Mouse (Mus musculus) spleen, adult 2 months (tissue): Measurements from ENCODE around the gene Tmc6. TPM values are rescaled to one million over a fixed set of nuclear protein-coding genes. Genes with fewer than 3 reads are reported as not detected.
A peak's percentile ranks its signal among the peaks of the same experiment; 100 is the strongest.

ENCODE experiments used
- DNase-seq, 2 experiments: peaks; one replicate each; pipeline versions ENCODE4 v3.0.0 to v3.0.0-alpha.2; 2012 to 2021; ENCODE audit warnings: low spot score in 2 of 2, low read depth in 1 of 2
- H3K27ac ChIP-seq: fragments of 200-500 bp; 2 replicates; pipeline ENCODE4 v1.5.1; 2012; ENCODE audit warnings: low read length, inconsistent platforms; ENCODE audit not compliant: insufficient read depth
- H3K27me3 ChIP-seq: fragments of 200-500 bp; 2 replicates; pipeline ENCODE4 v1.6.1; 2012; ENCODE audit warnings: mild to moderate bottlenecking, moderate library complexity, low read length, inconsistent platforms; ENCODE audit not compliant: control insufficient read depth, insufficient read depth
- H3K36me3 ChIP-seq: fragments of 200-500 bp; 2 replicates; pipeline ENCODE4 v1.6.1; 2012; ENCODE audit warnings: mild to moderate bottlenecking, low read length, inconsistent platforms; ENCODE audit not compliant: control insufficient read depth, insufficient read depth
- H3K4me1 ChIP-seq: fragments of 200-500 bp; 2 replicates; pipeline ENCODE4 v1.6.1; 2011; ENCODE audit warnings: inconsistent platforms; ENCODE audit not compliant: control insufficient read depth, insufficient read depth, insufficient read length
- H3K4me3 ChIP-seq: fragments of 200-500 bp; 2 replicates; pipeline ENCODE4 v1.5.1; 2011; ENCODE audit warnings: mild to moderate bottlenecking, inconsistent platforms; ENCODE audit not compliant: insufficient read depth, insufficient read length; ENCODE audit errors: extremely low read depth
- CTCF ChIP-seq: fragments of 200-500 bp; IDR thresholded peaks from 2 replicates; pipeline ENCODE4 v1.5.1; 2011; ENCODE audit warnings: mild to moderate bottlenecking, inconsistent platforms; ENCODE audit not compliant: insufficient read depth, insufficient read length, insufficient replicate concordance; ENCODE audit errors: extremely low read depth
- POLR2A ChIP-seq: fragments of 200-500 bp; IDR thresholded peaks from 2 replicates; pipeline ENCODE4 v1.6.1; 2011; ENCODE audit warnings: low read depth, low read length, inconsistent platforms
- WGBS: fragments of 180-500 bp; shearing (Covaris S2); methylation state at CpG from one replicate; pipeline ENCODE4 v1.1.7; 2018; 5-methylcytosine and 5-hydroxymethylcytosine counted together
- polyA plus RNA-seq: library from polyadenylated mRNA; depleted of rRNA; stranded (reverse); fragments of >200 nt; gene quantifications from 2 replicates; pipeline ENCODE4 v1.2.3, GENCODE M21; 2012; rRNA removed

The Tmc6 gene
- polyA plus RNA-seq, 1 experiment = 119 TPM

GRCm38 (mm10) chr11:117729341-117729740 is 52.7 kb downstream of the Tmc6 start:
- WGBS = 86% methylated on average over 3 of the region's 3 CpGs
- TF ChIP-seq POLR2A (no peak), CTCF (no peak)
- Histone ChIP-seq H3K27me3 (no peaks in the 10 kb centered on the region), H3K36me3 (peaks cover 11% of the 10 kb centered on the region), H3K27ac (no peak overlapping the region), H3K4me3 (no peak overlapping the region), H3K4me1 (peaks cover 6% of the 10 kb centered on the region; the same call in 1 of the 2 replicates)
- no peak for DNase-seq

- H3K4me3 ChIP-seq = no peak overlapping the region
- no peak for DNase-seq
- H3K27me3 ChIP-seq = no peaks in the 10 kb centered on the region
- no peak for TF ChIP-seq CTCF
- no peak for TF ChIP-seq POLR2A
- peaks cover 9% of the 10 kb centered on the region; the same call in 1 of the 2 replicates for H3K4me1 ChIP-seq
- WGBS = 78% methylated on average over 1 of the region's 1 CpGs
- H3K36me3 ChIP-seq = peaks cover 11% of the 10 kb centered on the region
- H3K27ac ChIP-seq = no peak overlapping the region
Observed at GRCm38 (mm10) chr11:117728841-117729240, 53.2 kb downstream of the Tmc6 start.

GRCm38 (mm10) chr11:117728245-117728644 is 53.8 kb downstream of the Tmc6 start:
- Histone ChIP-seq H3K4me3 (no peak overlapping the region), H3K27ac (no peak overlapping the region), H3K27me3 (no peaks in the 10 kb centered on the region)

GRCm38 (mm10) chr11:117727031-117727430 is 55.0 kb downstream of the Tmc6 start:
- Histone ChIP-seq H3K27me3 (no peaks in the 10 kb centered on the region), H3K27ac (no peak overlapping the region), H3K4me1 (peaks cover 11% of the 10 kb centered on the region; the same call in 1 of the 2 replicates), H3K4me3 (no peak overlapping the region), H3K36me3 (0 out of 2 replicates have a peak, but pooled peaks cover 2% of the 10 kb centered on the region)
- no peak for TF ChIP-seq POLR2A
- no peak for TF ChIP-seq CTCF
- DNase-seq = no peak
- WGBS = 71% methylated on average over 4 of the region's 4 CpGs

More at GRCm38 (mm10) chr11:117728245-117728644, 53.8 kb downstream of the Tmc6 start:
- WGBS = 87% methylated on average over 5 of the region's 5 CpGs
- Histone ChIP-seq H3K4me1 (peaks cover 11% of the 10 kb centered on the region; the same call in 1 of the 2 replicates), H3K36me3 (peaks cover 7% of the 10 kb centered on the region)
- TF ChIP-seq CTCF = no peak
- TF ChIP-seq POLR2A = no peak
- DNase-seq = no peak

- peaks cover 15% of the 10 kb centered on the region; the same call in 1 of the 2 replicates for H3K4me1 ChIP-seq
- no peaks in the 10 kb centered on the region for H3K27me3 ChIP-seq
- peak overlapping the region; percentile 40 for H3K27ac ChIP-seq
- no peak for DNase-seq
- TF ChIP-seq POLR2A = no peak
- TF ChIP-seq CTCF = no peak
- 32% methylated on average over 6 of the region's 6 CpGs for WGBS
- no peak overlapping the region for H3K4me3 ChIP-seq
- H3K36me3 ChIP-seq = peaks cover 12% of the 10 kb centered on the region
Observed at GRCm38 (mm10) chr11:117724604-117725301, 57.2 kb downstream of the Tmc6 start.

- H3K4me1 ChIP-seq = peaks cover 16% of the 10 kb centered on the region
- peak; percentile 17 to 19 for DNase-seq
- H3K27me3 ChIP-seq = no peaks in the 10 kb centered on the region
- H3K27ac ChIP-seq = peak overlapping the region; percentile 65
- H3K4me3 ChIP-seq = no peak overlapping the region
- TF ChIP-seq POLR2A (no peak), CTCF (no peak)
- 24% methylated on average over 3 of the region's 3 CpGs for WGBS
- peaks cover 21% of the 10 kb centered on the region for H3K36me3 ChIP-seq
Observed at GRCm38 (mm10) chr11:117718838-117719237, 63.2 kb downstream of the Tmc6 start.

Other genes with a start within 250 kb of the Tmc6 start
- gene Tnrc6c, start 127.9 kb downstream of the Tmc6 start, polyA plus RNA-seq = 22.7 and 29.1 TPM in 2 replicates
- 90.1 and 127 TPM in 2 replicates for gene Tmc8, start 122 bp downstream of the Tmc6 start, polyA plus RNA-seq
- gene 6030468B19Rik, start 15.5 kb upstream of the Tmc6 start, polyA plus RNA-seq = 7.6 and 7.9 TPM in 2 replicates
- 0.25 TPM in 1 of 2 replicates, not detected in the other for gene Gm20708, start 27.5 kb upstream of the Tmc6 start, polyA plus RNA-seq
- gene Syngr2, start 27.5 kb upstream of the Tmc6 start, polyA plus RNA-seq = 188 and 245 TPM in 2 replicates
- gene Afmid, start 43.7 kb upstream of the Tmc6 start, polyA plus RNA-seq = 18.5 and 19.2 TPM in 2 replicates
- 61.6 and 68.4 TPM in 2 replicates for gene Tk1, start 43.9 kb upstream of the Tmc6 start, polyA plus RNA-seq
- gene Birc5, start 67.1 kb upstream of the Tmc6 start, polyA plus RNA-seq = 11.6 and 14.1 TPM in 2 replicates
- not detected in 2 replicates for gene Tmem235, start 78.6 kb upstream of the Tmc6 start, polyA plus RNA-seq
- gene Tha1, start 91.3 kb upstream of the Tmc6 start, polyA plus RNA-seq = 15.4 and 16.2 TPM in 2 replicates
- gene Socs3, start 187.8 kb upstream of the Tmc6 start, polyA plus RNA-seq = 22.0 and 31.0 TPM in 2 replicates
- gene Pgs1, start 204.1 kb upstream of the Tmc6 start, polyA plus RNA-seq = 35.6 and 43.7 TPM in 2 replicates